Mouse (Mus musculus) liver, adult 2 months (tissue): ENCODE results near the gene Dusp28. TPM values are rescaled to one million over a fixed set of nuclear protein-coding genes. Genes with fewer than 3 reads are reported as not detected.

ENCODE experiments used
- DNase-seq: peaks from one replicate; pipeline ENCODE4 v3.0.0-alpha.2; 2011; ENCODE audit warnings: low read depth, low spot score; ENCODE audit errors: extremely low read depth
- H3K27ac ChIP-seq: fragments of 200-500 bp; replicated peaks from 2 replicates; pipeline ENCODE4 v1.5.1; 2012; ENCODE audit warnings: low read depth, mild to moderate bottlenecking, control low read depth, inconsistent platforms, low read length; ENCODE audit not compliant: insufficient read depth
- H3K27me3 ChIP-seq: fragments of 200-500 bp; 2 replicates; pipeline ENCODE4 v1.6.1; 2012; ENCODE audit warnings: mild to moderate bottlenecking, moderate library complexity, low read length, inconsistent platforms; ENCODE audit not compliant: control insufficient read depth, insufficient read depth
- H3K36me3 ChIP-seq: fragments of 200-500 bp; 2 replicates; pipeline ENCODE4 v1.6.1; 2012; ENCODE audit warnings: low read length, inconsistent platforms; ENCODE audit not compliant: control insufficient read depth, insufficient read depth
- H3K4me1 ChIP-seq: fragments of 200-500 bp; 2 replicates; pipeline ENCODE4 v1.6.1; 2011; ENCODE audit warnings: low read length; ENCODE audit not compliant: control insufficient read depth, insufficient read depth
- H3K4me3 ChIP-seq: fragments of 200-500 bp; 2 replicates; pipeline ENCODE4 v1.5.1; 2011; ENCODE audit warnings: low read depth, mild to moderate bottlenecking, control low read depth, low read length, moderate library complexity; ENCODE audit not compliant: insufficient read depth
- H3K79me2 ChIP-seq: fragments of 200-500 bp; 2 replicates; pipeline ENCODE4 v1.6.1; 2012; ENCODE audit warnings: inconsistent platforms, mild to moderate bottlenecking, low read length, moderate library complexity; ENCODE audit not compliant: control insufficient read depth, insufficient read depth
- H3K9ac ChIP-seq: fragments of 200-500 bp; 2 replicates; pipeline ENCODE4 v1.6.1; 2012; ENCODE audit warnings: low read depth, mild to moderate bottlenecking, control low read depth, inconsistent platforms, low read length
- CTCF ChIP-seq: fragments of 200-500 bp; IDR thresholded peaks from 2 replicates; pipeline ENCODE4 v1.5.1; 2011; ENCODE audit warnings: low read depth, low read length, control low read depth
- POLR2A ChIP-seq: fragments of 200-500 bp; IDR thresholded peaks from 2 replicates; pipeline ENCODE4 v1.6.1; 2011; ENCODE audit warnings: low read length, control low read depth; ENCODE audit not compliant: insufficient read depth; ENCODE audit errors: extremely low read depth
- WGBS: fragments of 180-500 bp; shearing (Covaris S2); methylation state at CpG from one replicate; pipeline ENCODE4 v1.1.7; 2018; 5-methylcytosine and 5-hydroxymethylcytosine counted together
- polyA plus RNA-seq: library from polyadenylated mRNA; depleted of rRNA; stranded (reverse); fragments of >200 nt; gene quantifications from 2 replicates; pipeline ENCODE4 v1.2.3, GENCODE M21; 2012
- total RNA-seq: library from RNA; depleted of rRNA; stranded (reverse); fragments of >200 nt; gene quantifications from 2 replicates; pipeline ENCODE4 v1.2.3, GENCODE M21; 2014

Dusp28 gene
- total and polyA plus RNA-seq, 2 experiments: 11.9 to 20.6 TPM

- H3K27ac ChIP-seq: no peak overlapping the region
- H3K4me1 ChIP-seq: peaks cover 16% of the 10 kb centered on the region
- no peak overlapping the region for H3K9ac ChIP-seq
- peaks cover 8% of the 10 kb centered on the region for H3K36me3 ChIP-seq
- H3K4me3 ChIP-seq: no peak overlapping the region
- peaks cover 4% of the 10 kb centered on the region; the same call in 1 of the 2 replicates for H3K79me2 ChIP-seq
- H3K27me3 ChIP-seq: no peaks in the 10 kb centered on the region
- TF ChIP-seq POLR2A (no peak), CTCF (no peak)
- WGBS: over 99% methylated on average over 4 of the region's 4 CpGs
- no peak for DNase-seq
These were observed 33.0 kb downstream of the Dusp28 start for GRCm38 (mm10) chr1:92939746-92940145.

- H3K4me1 ChIP-seq: peaks cover 4% of the 10 kb centered on the region; the same call in 1 of the 2 replicates
- H3K27me3 ChIP-seq: no peaks in the 10 kb centered on the region
- no peak for DNase-seq
- H3K4me3 ChIP-seq: no peak overlapping the region
- H3K27ac ChIP-seq: no peak overlapping the region; the same call in 1 of the 2 replicates
- 0 out of 2 replicates have a peak overlapping the region, but pooled peaks have one; percentile 5 for H3K9ac ChIP-seq
- H3K79me2 ChIP-seq: no peaks in the 10 kb centered on the region
- H3K36me3 ChIP-seq: peaks cover 14% of the 10 kb centered on the region
- TF ChIP-seq CTCF (no peak), POLR2A (no peak)
- 92% methylated on average over 19 of the region's 19 CpGs for WGBS
These were observed 36.6 kb downstream of the Dusp28 start for GRCm38 (mm10) chr1:92943219-92943989.

- peaks cover 4% of the 10 kb centered on the region; the same call in 1 of the 2 replicates for H3K4me1 ChIP-seq
- peaks cover 7% of the 10 kb centered on the region for H3K36me3 ChIP-seq
- H3K4me3 ChIP-seq: no peak overlapping the region
- WGBS: 98% methylated on average over 3 of the region's 3 CpGs
- DNase-seq: no peak
- no peak overlapping the region for H3K9ac ChIP-seq
- H3K27me3 ChIP-seq: no peaks in the 10 kb centered on the region
- no peak overlapping the region for H3K27ac ChIP-seq
- no peak for TF ChIP-seq CTCF
- no peak for TF ChIP-seq POLR2A
- no peaks in the 10 kb centered on the region for H3K79me2 ChIP-seq
These were observed 41.2 kb downstream of the Dusp28 start for GRCm38 (mm10) chr1:92947966-92948365.

GRCm38 (mm10) chr1:92949426-92949825 is 42.6 kb downstream of the Dusp28 start:
- Histone ChIP-seq H3K27me3 (no peaks in the 10 kb centered on the region), H3K4me1 (no peaks in the 10 kb centered on the region), H3K79me2 (no peaks in the 10 kb centered on the region), H3K9ac (no peak overlapping the region), H3K27ac (no peak overlapping the region), H3K4me3 (no peak overlapping the region), H3K36me3 (peaks cover 7% of the 10 kb centered on the region)
- TF ChIP-seq CTCF: peak; percentile 56; the same call in 1 of the 2 replicates
- no peak for TF ChIP-seq POLR2A
- 76% methylated on average over 6 of the region's 6 CpGs for WGBS
- no peak for DNase-seq

GRCm38 (mm10) chr1:92950607-92951006 is 43.8 kb downstream of the Dusp28 start, which contains the start of gene Gpr35:
Gpr35 (plus strand) TSS chr1:92950865.
- H3K27me3 ChIP-seq: no peaks in the 10 kb centered on the region
- TF ChIP-seq CTCF: no peak
- no peak for TF ChIP-seq POLR2A
- H3K79me2 ChIP-seq: no peaks in the 10 kb centered on the region
- H3K27ac ChIP-seq: no peak within 1 kb of the TSS
- no peak within 1 kb of the TSS for H3K4me3 ChIP-seq
- WGBS: 63% methylated on average over 5 of the region's 5 CpGs
- H3K9ac ChIP-seq: no peak within 1 kb of the TSS
- DNase-seq: no peak
- H3K36me3 ChIP-seq: peaks cover 2% of the 10 kb centered on the region; the same call in 1 of the 2 replicates
- H3K4me1 ChIP-seq: no peaks in the 10 kb centered on the region

GRCm38 (mm10) chr1:92953641-92954040 is 46.9 kb downstream of the Dusp28 start:
- Histone ChIP-seq H3K4me3 (no peak overlapping the region), H3K79me2 (no peaks in the 10 kb centered on the region), H3K27ac (no peak overlapping the region), H3K9ac (no peak overlapping the region), H3K36me3 (no peaks in the 10 kb centered on the region), H3K27me3 (no peaks in the 10 kb centered on the region), H3K4me1 (no peaks in the 10 kb centered on the region)
- TF ChIP-seq CTCF (no peak), POLR2A (no peak)
- 70% methylated on average over 2 of the region's 2 CpGs for WGBS
- no peak for DNase-seq
